Mouse (Mus musculus) stomach, embryonic 15.5 days (tissue): Measurements from ENCODE around the gene Lig4. TPM values are rescaled to one million over a fixed set of nuclear protein-coding genes. Genes with fewer than 3 reads are reported as not detected.
A peak's percentile ranks its signal among the peaks of the same experiment; 100 is the strongest.

ENCODE experiments used
- ATAC-seq: fragments of 200-750 bp; cut with Nextera tagmentation; 2 replicates; pipeline ENCODE4 v1.8.0; 2017; ENCODE audit warnings: low read depth, moderate number of reproducible peaks, moderate TSS enrichment; ENCODE audit not compliant: insufficient read depth, low FRiP score
- H3K27ac ChIP-seq: fragments of 300-500 bp; sonication (generic); 2 replicates; pipeline ENCODE4 v1.5.1; 2015; ENCODE audit warnings: mild to moderate bottlenecking, inconsistent platforms
- H3K27me3 ChIP-seq: fragments of 300-500 bp; sonication (generic); replicated peaks from 2 replicates; pipeline ENCODE4 v1.6.1; 2015; ENCODE audit warnings: inconsistent platforms
- H3K36me3 ChIP-seq: fragments of 300-500 bp; sonication (generic); 2 replicates; pipeline ENCODE4 v1.6.1; 2015; ENCODE audit warnings: inconsistent platforms
- H3K4me1 ChIP-seq: fragments of 300-500 bp; sonication (generic); 2 replicates; pipeline ENCODE4 v1.6.1; 2015; ENCODE audit warnings: inconsistent platforms
- H3K4me2 ChIP-seq: fragments of 300-500 bp; sonication (generic); 2 replicates; pipeline ENCODE4 v1.6.1; 2015; ENCODE audit warnings: mild to moderate bottlenecking, inconsistent platforms
- H3K4me3 ChIP-seq: fragments of 300-500 bp; sonication (generic); replicated peaks from 2 replicates; pipeline ENCODE4 v1.5.1; 2015; ENCODE audit warnings: inconsistent platforms
- H3K9ac ChIP-seq: fragments of 300-500 bp; sonication (generic); 2 replicates; pipeline ENCODE4 v1.6.1; 2015; ENCODE audit warnings: inconsistent platforms
- H3K9me3 ChIP-seq: fragments of 300-500 bp; sonication (generic); 2 replicates; pipeline ENCODE4 v1.6.1; 2016; ENCODE audit warnings: inconsistent platforms
- WGBS: fragments of 180-500 bp; shearing (Covaris S2); methylation state at CpG from one replicate; pipeline ENCODE4 v1.1.7; 2015; 5-methylcytosine and 5-hydroxymethylcytosine counted together
- polyA plus RNA-seq: library from polyadenylated mRNA; unstranded; fragments of >200 nt; fragmentation: Nextera tagmentation; extraction: Ambion mirVana; gene quantifications from 2 replicates; pipeline ENCODE4 v1.2.1, GENCODE M21; 2015

Gene Lig4
- polyA plus RNA-seq: 4.6 and 4.8 TPM in 2 replicates

- no peaks in the 10 kb centered on the region for H3K27me3 ChIP-seq
- H3K27ac ChIP-seq: peak within 1 kb of the TSS; percentile 87
- peak within 1 kb of the TSS; percentile 71 for H3K4me2 ChIP-seq
- H3K4me3 ChIP-seq: peak within 1 kb of the TSS; percentile 96
- H3K9ac ChIP-seq: peak within 1 kb of the TSS; percentile 81
- H3K36me3 ChIP-seq: 0 out of 2 replicates have a peak, but pooled peaks cover 7% of the 10 kb centered on the region
- peak; percentile 80 for ATAC-seq
- no peaks in the 10 kb centered on the region for H3K9me3 ChIP-seq
- H3K4me1 ChIP-seq: peaks cover 22% of the 10 kb centered on the region
- WGBS: under 1% methylated on average over 64 of the region's 68 CpGs
Measured at GRCm38 (mm10) chr8:9977573-9978314, at the start of gene Lig4, which contains the start of gene Abhd13. TSS of gene Lig4 (minus strand) at chr8:9977686. TSS of gene Abhd13 (plus strand) at chr8:9977707.

DNA sequence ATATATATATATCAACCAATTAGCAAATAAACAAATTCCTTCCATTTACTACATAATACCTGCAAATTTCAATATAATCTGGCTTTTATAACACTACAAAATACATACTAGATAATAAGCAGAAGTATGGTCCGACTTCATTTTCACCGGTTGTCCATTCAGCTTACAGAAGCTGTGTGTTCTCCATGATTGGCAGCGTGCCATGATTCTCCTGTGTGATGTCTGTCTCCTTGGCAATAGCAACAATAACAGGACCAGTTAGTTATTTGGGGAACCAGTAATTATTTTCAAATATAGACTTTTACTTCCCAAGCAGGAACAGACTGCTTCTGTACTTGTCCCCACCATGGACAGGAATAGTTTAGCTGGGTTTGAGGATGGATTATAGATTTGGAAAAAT is 39.7 kb upstream of the Lig4 start:
- no peaks in the 10 kb centered on the region for H3K9me3 ChIP-seq
- no peaks in the 10 kb centered on the region for H3K36me3 ChIP-seq
- no peaks in the 10 kb centered on the region for H3K27me3 ChIP-seq
- no peak for ATAC-seq
- H3K27ac ChIP-seq: no peak overlapping the region
- no peaks in the 10 kb centered on the region for H3K4me1 ChIP-seq
- WGBS: 48% methylated on average over 3 of the region's 3 CpGs
- no peak overlapping the region for H3K4me3 ChIP-seq
- no peak overlapping the region for H3K9ac ChIP-seq
- no peak overlapping the region for H3K4me2 ChIP-seq

DNA sequence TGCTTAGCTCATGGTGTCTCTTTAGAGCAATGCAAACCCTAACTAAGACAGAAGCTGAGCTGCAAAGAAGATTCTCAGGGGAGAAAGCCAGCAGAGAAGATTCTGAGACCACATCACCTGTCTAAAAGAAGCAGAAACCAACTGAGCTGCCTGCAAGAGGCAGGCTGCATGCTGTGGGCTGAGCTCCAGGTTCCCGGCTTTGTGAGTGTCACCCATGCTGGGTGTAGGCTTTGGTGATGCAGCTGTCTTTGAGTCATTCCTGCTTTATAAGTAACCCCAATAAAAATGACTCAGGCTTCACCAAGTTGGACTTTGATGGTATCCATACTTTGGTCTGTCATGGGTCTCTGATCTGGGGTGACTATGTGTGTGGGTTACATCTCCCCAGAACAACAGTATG is 38.8 kb upstream of the Lig4 start:
- no peak overlapping the region for H3K4me2 ChIP-seq
- H3K4me1 ChIP-seq: no peaks in the 10 kb centered on the region
- H3K9ac ChIP-seq: no peak overlapping the region
- H3K27ac ChIP-seq: no peak overlapping the region
- 81% methylated on average over 1 of the region's 1 CpGs for WGBS
- no peaks in the 10 kb centered on the region for H3K9me3 ChIP-seq
- no peaks in the 10 kb centered on the region for H3K27me3 ChIP-seq
- H3K36me3 ChIP-seq: no peaks in the 10 kb centered on the region
- H3K4me3 ChIP-seq: no peak overlapping the region
- no peak for ATAC-seq

- H3K4me2 ChIP-seq: peak overlapping the region; percentile 73
- H3K9me3 ChIP-seq: no peaks in the 10 kb centered on the region
- ATAC-seq: no peak
- 0 out of 2 replicates have a peak, but pooled peaks cover 2% of the 10 kb centered on the region for H3K4me1 ChIP-seq
- no peak overlapping the region for H3K9ac ChIP-seq
- H3K27me3 ChIP-seq: no peaks in the 10 kb centered on the region
- 41% methylated on average over 6 of the region's 6 CpGs for WGBS
- H3K27ac ChIP-seq: no peak overlapping the region
- H3K36me3 ChIP-seq: no peaks in the 10 kb centered on the region
- H3K4me3 ChIP-seq: peak overlapping the region; percentile 38
Measured at GRCm38 (mm10) chr8:10007660-10008028, 30.2 kb upstream of the Lig4 start.

GRCm38 (mm10) chr8:10006986-10007659 is 29.6 kb upstream of the Lig4 start:
- Histone ChIP-seq H3K4me3 (peak overlapping the region; percentile 38), H3K9ac (no peak overlapping the region), H3K27me3 (no peaks in the 10 kb centered on the region), H3K36me3 (no peaks in the 10 kb centered on the region), H3K4me2 (peak overlapping the region; percentile 73), H3K27ac (no peak overlapping the region), H3K4me1 (0 out of 2 replicates have a peak, but pooled peaks cover 2% of the 10 kb centered on the region), H3K9me3 (no peaks in the 10 kb centered on the region)
- ATAC-seq: no peak
- WGBS: 3% methylated on average over 29 of the region's 29 CpGs

DNA sequence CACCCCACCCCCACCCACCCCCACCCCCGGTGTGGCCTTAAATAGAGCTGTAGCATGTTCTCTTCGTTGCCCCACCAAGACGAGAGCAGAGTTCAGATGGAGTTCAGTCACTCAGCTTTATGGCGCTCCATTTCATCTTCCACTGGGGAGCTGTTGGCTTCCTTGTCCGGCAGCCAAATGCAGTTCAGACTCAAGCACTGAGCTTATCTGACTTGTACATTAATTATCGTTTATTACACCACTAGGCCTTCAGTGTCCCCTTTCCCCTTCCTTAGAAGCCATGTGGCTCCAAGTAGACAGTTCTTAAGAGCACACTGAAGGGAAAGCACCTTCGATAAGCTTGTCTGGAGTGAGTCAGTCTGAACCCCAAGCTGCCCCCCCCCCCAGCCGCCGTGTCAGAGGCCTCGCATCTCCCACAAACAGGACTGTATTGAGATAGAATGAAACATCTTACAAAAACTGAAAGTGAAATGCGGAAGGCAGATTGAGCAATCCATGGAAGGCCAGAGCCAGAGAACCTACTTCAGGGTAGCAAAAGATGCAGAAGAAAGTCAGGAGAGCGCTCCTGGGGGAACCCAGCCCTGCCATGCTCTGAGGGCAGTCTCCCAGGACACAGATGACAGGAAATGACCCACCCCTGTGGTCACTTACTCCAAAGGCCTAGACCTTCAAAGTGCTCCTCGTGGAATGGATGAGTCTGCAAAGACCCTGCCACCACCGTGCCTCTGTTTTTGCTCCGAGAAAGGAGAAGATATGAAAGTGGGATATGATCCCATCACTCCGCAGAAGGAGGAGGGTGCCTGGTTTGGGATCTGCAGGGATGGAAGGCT is 28.9 kb upstream of the Lig4 start, which contains the start of gene Tnfsf13b:
Gene Tnfsf13b, plus strand, starts transcription at position 312 of the 830 bp plus-strand sequence.
- peak within 1 kb of the TSS; percentile 38 for H3K4me3 ChIP-seq
- WGBS: 55% methylated on average over 16 of the region's 16 CpGs
- H3K9ac ChIP-seq: no peak within 1 kb of the TSS
- H3K27me3 ChIP-seq: no peaks in the 10 kb centered on the region
- 0 out of 2 replicates have a peak, but pooled peaks cover 2% of the 10 kb centered on the region for H3K4me1 ChIP-seq
- H3K27ac ChIP-seq: no peak within 1 kb of the TSS
- peak; percentile 27; the same call in 1 of the 2 replicates for ATAC-seq
- H3K4me2 ChIP-seq: peak within 1 kb of the TSS; percentile 73
- no peaks in the 10 kb centered on the region for H3K9me3 ChIP-seq
- H3K36me3 ChIP-seq: no peaks in the 10 kb centered on the region

DNA sequence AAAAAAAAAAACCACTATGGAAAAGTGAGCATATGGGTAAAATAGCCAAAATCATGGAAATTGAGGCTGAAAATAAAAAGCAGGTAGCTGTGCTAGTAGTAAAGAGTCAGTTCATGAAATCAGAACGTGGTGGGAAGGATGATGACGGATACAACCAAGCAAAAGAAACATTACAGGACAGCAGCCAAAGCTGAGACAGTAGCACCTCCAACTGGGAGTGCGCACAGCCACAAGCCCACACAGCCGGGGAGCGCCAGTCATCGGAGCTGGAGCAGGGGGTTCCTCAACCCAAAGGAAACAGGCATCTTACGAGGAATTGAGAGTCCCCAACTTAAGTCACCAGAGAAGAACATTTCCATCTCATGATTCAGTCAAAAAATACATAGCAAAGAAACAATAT is 26.6 kb upstream of the Lig4 start:
- Histone ChIP-seq H3K9ac (no peak overlapping the region), H3K9me3 (no peaks in the 10 kb centered on the region), H3K4me2 (no peak overlapping the region), H3K4me1 (0 out of 2 replicates have a peak, but pooled peaks cover 2% of the 10 kb centered on the region), H3K27ac (no peak overlapping the region), H3K36me3 (no peaks in the 10 kb centered on the region), H3K4me3 (no peak overlapping the region), H3K27me3 (no peaks in the 10 kb centered on the region)
- ATAC-seq: no peak
- WGBS: 81% methylated on average over 7 of the region's 7 CpGs

GRCm38 (mm10) chr8:9980188-9980587 is 2.7 kb upstream of the Lig4 start:
- H3K4me1 ChIP-seq: peaks cover 22% of the 10 kb centered on the region
- no peak overlapping the region for H3K9ac ChIP-seq
- H3K27me3 ChIP-seq: no peaks in the 10 kb centered on the region
- no peaks in the 10 kb centered on the region for H3K9me3 ChIP-seq
- H3K27ac ChIP-seq: no peak overlapping the region
- no peak overlapping the region for H3K4me3 ChIP-seq
- peaks cover 6% of the 10 kb centered on the region; the same call in 1 of the 2 replicates for H3K36me3 ChIP-seq
- no peak for ATAC-seq
- H3K4me2 ChIP-seq: no peak overlapping the region

GRCm38 (mm10) chr8:9979746-9980145 is 2.3 kb upstream of the Lig4 start:
- H3K36me3 ChIP-seq: peaks cover 6% of the 10 kb centered on the region; the same call in 1 of the 2 replicates
- H3K9me3 ChIP-seq: no peaks in the 10 kb centered on the region
- no peak for ATAC-seq
- H3K9ac ChIP-seq: no peak overlapping the region
- no peak overlapping the region for H3K4me3 ChIP-seq
- no peaks in the 10 kb centered on the region for H3K27me3 ChIP-seq
- H3K4me2 ChIP-seq: no peak overlapping the region
- H3K4me1 ChIP-seq: peaks cover 22% of the 10 kb centered on the region
- H3K27ac ChIP-seq: no peak overlapping the region
- 66% methylated on average over 1 of the region's 1 CpGs for WGBS

DNA sequence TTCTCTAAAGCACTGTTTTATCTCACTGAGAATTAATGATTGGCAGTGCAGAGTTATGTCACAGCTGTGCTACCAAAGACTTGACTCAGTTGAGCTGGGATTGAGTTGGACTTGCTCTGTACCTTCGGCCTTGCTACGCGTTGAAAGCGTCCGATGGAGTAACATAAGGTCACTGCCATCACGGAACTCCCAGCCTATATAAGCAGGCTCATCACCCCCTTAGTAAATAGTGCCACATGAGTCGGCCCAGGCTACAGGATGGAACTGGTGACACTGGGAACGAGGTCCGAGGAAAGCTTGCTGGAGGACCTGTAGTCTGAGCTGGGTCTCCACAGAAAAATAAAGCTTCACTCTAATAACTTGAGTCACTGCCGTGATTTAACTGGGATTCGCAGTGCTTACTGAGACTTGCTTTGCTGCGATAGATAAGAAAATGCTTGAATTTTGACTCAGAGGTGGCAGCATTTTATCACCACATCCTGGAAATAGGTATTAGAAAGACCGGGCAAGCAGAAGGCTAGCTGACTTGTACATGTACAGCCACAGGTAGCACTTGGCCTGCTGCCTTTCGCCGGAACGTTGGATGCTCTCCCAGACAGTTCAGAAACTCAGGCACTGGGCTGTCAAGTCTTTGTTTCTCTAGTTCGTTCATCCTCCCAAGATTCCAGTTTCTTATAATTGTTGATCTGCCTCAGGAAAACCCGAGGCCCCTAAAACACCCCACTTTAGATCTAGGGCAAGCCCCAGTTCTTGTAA is 1.2 kb upstream of the Lig4 start:
- Histone ChIP-seq H3K27ac (no peak overlapping the region), H3K9me3 (no peaks in the 10 kb centered on the region), H3K4me2 (peak overlapping the region; percentile 71), H3K4me3 (peak overlapping the region; percentile 96), H3K9ac (peak overlapping the region; percentile 81; the same call in 1 of the 2 replicates), H3K36me3 (peaks cover 6% of the 10 kb centered on the region; the same call in 1 of the 2 replicates), H3K4me1 (peaks cover 22% of the 10 kb centered on the region), H3K27me3 (no peaks in the 10 kb centered on the region)
- 44% methylated on average over 18 of the region's 18 CpGs for WGBS
- ATAC-seq: no peak

DNA sequence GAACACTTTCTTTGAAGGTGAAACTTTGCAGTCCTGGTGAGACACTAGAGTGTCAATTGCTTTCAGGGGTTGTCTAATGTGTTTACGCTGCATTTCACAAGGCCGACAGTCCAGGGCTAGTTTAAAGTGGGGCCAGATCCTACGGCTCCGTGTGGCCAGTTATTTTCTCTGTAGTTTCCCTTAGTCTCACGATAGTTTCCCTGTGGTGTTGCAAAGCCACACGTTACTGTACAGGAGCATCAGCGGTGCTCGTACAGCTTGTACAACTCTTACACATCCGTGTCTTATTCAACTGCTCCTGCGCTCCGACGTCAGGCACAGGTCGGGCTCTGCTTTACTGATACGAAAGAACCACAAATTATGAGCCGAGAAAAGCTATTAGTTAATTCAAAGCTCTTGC is 470 bp downstream of the Lig4 start:
- H3K4me2 ChIP-seq: peak overlapping the region; percentile 71
- WGBS: 30% methylated on average over 15 of the region's 15 CpGs
- peak overlapping the region; percentile 37; the same call in 1 of the 2 replicates for H3K9ac ChIP-seq
- no peaks in the 10 kb centered on the region for H3K27me3 ChIP-seq
- peak overlapping the region; percentile 87; the same call in 1 of the 2 replicates for H3K27ac ChIP-seq
- H3K4me1 ChIP-seq: peaks cover 22% of the 10 kb centered on the region
- peak overlapping the region; percentile 96 for H3K4me3 ChIP-seq
- H3K9me3 ChIP-seq: no peaks in the 10 kb centered on the region
- no peak for ATAC-seq
- H3K36me3 ChIP-seq: 0 out of 2 replicates have a peak, but pooled peaks cover 12% of the 10 kb centered on the region
